Mouse (Mus musculus) embryo, embryonic 9.5 days (tissue): ENCODE results near the gene Cav1.
A peak's percentile ranks its signal among the peaks of the same experiment; 100 is the strongest.

Source experiments
- DNase-seq: peaks from one replicate; pipeline ENCODE4 v3.0.0-alpha.2; 2017; ENCODE audit errors: extremely low spot score

Gene Cav1

GRCm38 (mm10) chr6:17305954-17306601, at the start of gene Cav1:
TSS of gene Cav1 (plus strand) at chr6:17306335.
- peak; percentile 73 for DNase-seq

GRCm38 (mm10) chr6:17258142-17258541, 48.0 kb upstream of the Cav1 start:
- DNase-seq = no peak

GRCm38 (mm10) chr6:17258911-17259310, 47.2 kb upstream of the Cav1 start:
- DNase-seq = no peak

- no peak for DNase-seq
Observed at GRCm38 (mm10) chr6:17262786-17263185, 43.3 kb upstream of the Cav1 start.

GRCm38 (mm10) chr6:17265043-17265442, 41.1 kb upstream of the Cav1 start:
- no peak for DNase-seq

GRCm38 (mm10) chr6:17266466-17266865, 39.7 kb upstream of the Cav1 start:
- no peak for DNase-seq

- DNase-seq = no peak
Observed at GRCm38 (mm10) chr6:17278366-17278765, 27.8 kb upstream of the Cav1 start.

GRCm38 (mm10) chr6:17280939-17281756, 25.0 kb upstream of the Cav1 start, which contains the start of gene Cav2:
TSS of gene Cav2 (plus strand) at chr6:17281185.
- DNase-seq = peak; percentile 65

GRCm38 (mm10) chr6:17281757-17282092, 24.4 kb upstream of the Cav1 start:
- DNase-seq = no peak

- DNase-seq = no peak
Observed at GRCm38 (mm10) chr6:17282159-17282558, 24.0 kb upstream of the Cav1 start.

- no peak for DNase-seq
Observed at GRCm38 (mm10) chr6:17283834-17284233, 22.3 kb upstream of the Cav1 start.

GRCm38 (mm10) chr6:17286381-17286780, 19.8 kb upstream of the Cav1 start:
- no peak for DNase-seq

GRCm38 (mm10) chr6:17295116-17295515, 11.0 kb upstream of the Cav1 start:
- DNase-seq = no peak

GRCm38 (mm10) chr6:17306602-17307325, 629 bp downstream of the Cav1 start:
- no peak for DNase-seq

- DNase-seq = peak; percentile 67
Observed at GRCm38 (mm10) chr6:17307461-17308115, 1.5 kb downstream of the Cav1 start.

GRCm38 (mm10) chr6:17308661-17309060, 2.5 kb downstream of the Cav1 start:
- DNase-seq = no peak

- DNase-seq = no peak
Observed at GRCm38 (mm10) chr6:17309260-17309659, 3.1 kb downstream of the Cav1 start.

GRCm38 (mm10) chr6:17314241-17314640, 8.1 kb downstream of the Cav1 start:
- no peak for DNase-seq

GRCm38 (mm10) chr6:17314659-17315616, 8.8 kb downstream of the Cav1 start:
- DNase-seq = no peak

GRCm38 (mm10) chr6:17316294-17317166, 10.4 kb downstream of the Cav1 start:
- no peak for DNase-seq
